Mouse (Mus musculus) testis, adult 2 months (tissue): ENCODE measurements around the gene Aqp9.

Experiments
- CTCF ChIP-seq: fragments of 200-500 bp; IDR thresholded peaks from 2 replicates; pipeline ENCODE4 v1.5.1; 2012; ENCODE audit warnings: low read depth, mild to moderate bottlenecking, inconsistent platforms, low read length, moderate library complexity; ENCODE audit not compliant: control insufficient read depth, insufficient read depth, insufficient replicate concordance
- POLR2A ChIP-seq: fragments of 200-500 bp; IDR thresholded peaks from 2 replicates; pipeline ENCODE4 v1.6.1; 2012; ENCODE audit warnings: low read depth, mild to moderate bottlenecking, inconsistent platforms, low read length, moderate library complexity; ENCODE audit not compliant: control insufficient read depth

DNA sequence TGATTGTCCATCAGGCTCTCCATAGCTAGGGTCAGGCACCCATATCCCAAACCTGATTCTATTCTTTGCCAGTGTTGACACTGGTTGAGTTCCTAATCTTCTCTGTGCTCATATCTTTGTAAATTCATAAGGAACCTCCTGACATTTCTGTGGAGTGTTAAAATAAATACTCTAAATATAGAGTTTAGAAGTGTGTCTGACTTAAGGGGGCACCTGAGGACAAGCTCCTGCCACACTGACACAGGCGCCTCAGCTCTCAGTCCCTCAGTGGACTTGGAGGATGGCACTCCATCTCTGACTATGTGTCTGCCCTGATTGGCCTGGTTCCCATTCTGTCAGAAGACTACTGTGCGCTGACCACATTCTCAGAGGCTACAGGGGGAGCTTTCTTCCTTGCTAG, 97.9 kb downstream of the Aqp9 start:
- TF ChIP-seq POLR2A (no peak), CTCF (no peak)
